17 mouse cellular contexts compared by ENCODE assay signal in genomic region chr17:12228001-12228400, GRCm38 (mm10).
DNase-seq lines count a peak whose midpoint lies in the region; ATAC-seq lines count a peak whose summit lies in the region.
"Had no signal": no experiment of that assay in that cellular context is flagged by ENCODE, and none has a peak within 500 bp of the region (broad histone marks: within the 10 kb centered on the region; RNA-seq: fewer than 3 reads in every experiment).

No protein-coding gene starts in this region.

- peaks cover 76% of the 10 kb centered on the region for H3K36me3 ChIP-seq in heart, embryonic 12.5 days
- peaks cover 7% of the 10 kb centered on the region for H3K36me3 ChIP-seq in midbrain, embryonic 11.5 days (ENCODE audit: control insufficient read depth, insufficient read depth, low read length)
- H3K36me3 ChIP-seq in midbrain, embryonic 13.5 days: peaks cover 69% of the 10 kb centered on the region

- WGBS in heart, embryonic 12.5 days: 81% methylated on average over 10 of the region's 10 CpGs
- 91% methylated on average over 10 of the region's 10 CpGs for WGBS in midbrain, embryonic 11.5 days
- WGBS in midbrain, embryonic 13.5 days: 91% methylated on average over 10 of the region's 10 CpGs

- no peak overlapping the region for H3K27ac ChIP-seq in heart, embryonic 12.5 days (ENCODE audit: poor library complexity, severe bottlenecking)
- H3K27ac ChIP-seq in midbrain, embryonic 11.5 days (ENCODE audit: low read depth, low read length): no peak overlapping the region
- H3K27ac ChIP-seq in midbrain, embryonic 13.5 days: no peak overlapping the region
- H3K27ac ChIP-seq: embryonic facial prominence, embryonic 15.5 days; forebrain, embryonic 15.5 days; hindbrain, embryonic 15.5 days; kidney, embryonic 15.5 days had no signal

- no peaks in the 10 kb centered on the region for H3K27me3 ChIP-seq in heart, embryonic 12.5 days (replicated peaks)
- H3K27me3 ChIP-seq in midbrain, embryonic 11.5 days (ENCODE audit: control insufficient read depth, insufficient read depth, low read length): no peaks in the 10 kb centered on the region
- no peaks in the 10 kb centered on the region for H3K27me3 ChIP-seq in midbrain, embryonic 13.5 days
- H3K27me3 ChIP-seq: embryonic facial prominence, embryonic 15.5 days; forebrain, embryonic 15.5 days; hindbrain, embryonic 15.5 days; kidney, embryonic 15.5 days had no signal

- no peak overlapping the region for H3K4me3 ChIP-seq in heart, embryonic 12.5 days
- H3K4me3 ChIP-seq in midbrain, embryonic 11.5 days (ENCODE audit: low read depth, low read length): no peak overlapping the region
- no peak overlapping the region for H3K4me3 ChIP-seq in midbrain, embryonic 13.5 days (replicated peaks)
- H3K4me3 ChIP-seq: embryonic facial prominence, embryonic 15.5 days; erythroblast, embryonic 14.5 days; forebrain, embryonic 15.5 days; hindbrain, embryonic 15.5 days; kidney, embryonic 15.5 days had no signal

- ATAC-seq in heart, embryonic 12.5 days (ENCODE audit: insufficient number of reproducible peaks, low FRiP score): peak; percentile 20; the same call in 1 of the 2 replicates
- no peak for ATAC-seq in midbrain, embryonic 11.5 days (ENCODE audit: low FRiP score)
- ATAC-seq in midbrain, embryonic 13.5 days: no peak
- no peak for ATAC-seq in erythroid progenitor cell, adult 5-6 weeks (replicated peaks; ENCODE audit: low FRiP score, poor library complexity, severe bottlenecking)
- ATAC-seq: forebrain, embryonic 15.5 days; intestine, embryonic 16.5 days had no signal

- peaks cover 7% of the 10 kb centered on the region for H3K4me1 ChIP-seq in heart, embryonic 12.5 days (replicated peaks)
- H3K4me1 ChIP-seq in midbrain, embryonic 11.5 days (ENCODE audit: control insufficient read depth, insufficient read depth, low read length): no peaks in the 10 kb centered on the region
- no peaks in the 10 kb centered on the region; the same call in 1 of the 2 replicates for H3K4me1 ChIP-seq in midbrain, embryonic 13.5 days (replicated peaks)

- DNase-seq in cerebellum, adult 11-12 months: peak; percentile 62
- no peak for DNase-seq in cerebellum, adult 8-10 months
- no peak for DNase-seq in heart, adult 9 months (ENCODE audit: low spot score in 2 of 2)
- peak; percentile 10 for DNase-seq in midbrain, embryonic 11.5 days (ENCODE audit: low spot score, missing footprints)
- DNase-seq: adrenal gland, postnatal 14 days; gastrocnemius, postnatal 36 days; heart, adult 18-20 months; kidney, adult 2 months had no signal

- H3K9ac ChIP-seq in heart, embryonic 12.5 days: no peak overlapping the region
- H3K9ac ChIP-seq in midbrain, embryonic 11.5 days (ENCODE audit: low read length): no peak overlapping the region
- no peak overlapping the region for H3K9ac ChIP-seq in midbrain, embryonic 13.5 days (replicated peaks)
- H3K9ac ChIP-seq: embryonic facial prominence, embryonic 15.5 days; forebrain, embryonic 15.5 days; hindbrain, embryonic 15.5 days; kidney, embryonic 15.5 days had no signal

- H3K4me2 ChIP-seq in heart, embryonic 12.5 days: no peak overlapping the region
- H3K4me2 ChIP-seq in midbrain, embryonic 11.5 days: no peak overlapping the region
- H3K4me2 ChIP-seq in midbrain, embryonic 13.5 days (replicated peaks): no peak overlapping the region
- H3K4me2 ChIP-seq: embryonic facial prominence, embryonic 15.5 days; forebrain, embryonic 15.5 days; hindbrain, embryonic 15.5 days; kidney, embryonic 15.5 days had no signal

- no peaks in the 10 kb centered on the region for H3K9me3 ChIP-seq in heart, embryonic 12.5 days (replicated peaks)
- H3K9me3 ChIP-seq in midbrain, embryonic 11.5 days (ENCODE audit: control insufficient read depth, low read length): no peaks in the 10 kb centered on the region
- H3K9me3 ChIP-seq in midbrain, embryonic 13.5 days: no peaks in the 10 kb centered on the region
- H3K9me3 ChIP-seq: embryonic facial prominence, embryonic 15.5 days; forebrain, embryonic 15.5 days; hindbrain, embryonic 15.5 days; kidney, embryonic 15.5 days had no signal

Comparison
In these comparisons a context has a peak if more than half of its experiments do, and no peak if none do; other contexts are left out.
1. DNase-seq: peak in cerebellum, adult 11-12 months (single experiment) and midbrain, embryonic 11.5 days (single experiment); none in cerebellum, adult 8-10 months (single experiment) and heart, adult 9 months (0 of 2).